Mouse (Mus musculus): Measurements from ENCODE around the gene Hmcn2.

- TF ChIP-seq CTCF (conservative IDR thresholded peaks at IDR 0.05 in 1 of 2, IDR thresholded peaks at IDR 0.05 in 1 of 2; ENCODE audit: low read depth in 2 of 2, low read length in 2 of 2) (no peak), JUN (IDR thresholded peaks at IDR 0.05; ENCODE audit: insufficient read depth, low read depth, low read length) (no peak), NRF1 (IDR thresholded peaks at IDR 0.05; ENCODE audit: low read depth, low read length) (no peak), POLR2A (IDR thresholded peaks at IDR 0.05; ENCODE audit: low read depth, low read length) (peak; percentile 36; the same call in 1 of the 2 replicates), MXI1 (IDR thresholded peaks at IDR 0.05; ENCODE audit: low read depth, low read length) (peak; percentile 89), HCFC1 (IDR thresholded peaks at IDR 0.05; ENCODE audit: low read depth, low read length) (no peak), BHLHE40 (IDR thresholded peaks at IDR 0.05; ENCODE audit: low read depth, low read length) (no peak; the same call in 1 of the 2 replicates), EP300 (IDR thresholded peaks at IDR 0.05; ENCODE audit: low read length) (no peak), CHD2 (IDR thresholded peaks at IDR 0.05; ENCODE audit: low read length) (no peak), POLR2AphosphoS2 (IDR thresholded peaks at IDR 0.05; ENCODE audit: low read depth, low read length) (no peak), USF1 (IDR thresholded peaks at IDR 0.05; ENCODE audit: low read depth, low read length) (peak; percentile 34), MAZ (IDR thresholded peaks at IDR 0.05; ENCODE audit: low read depth, low read length) (no peak), TCF12 (IDR thresholded peaks at IDR 0.05; ENCODE audit: low read depth, low read length) (0 out of 2 replicates have a peak, but pooled peaks have one; percentile 57), USF2 (conservative IDR thresholded peaks at IDR 0.05; ENCODE audit: low read depth, low read length) (no peak)
These were observed 140.1 kb downstream of the Hmcn2 start for GRCm38 (mm10) chr2:31454280-31454679.
